Mouse (Mus musculus) limb, embryonic 14.5 days (tissue): Measurements from ENCODE around the gene Sh3d19. TPM values are rescaled to one million over a fixed set of nuclear protein-coding genes. Genes with fewer than 3 reads are reported as not detected.

Source experiments
- ATAC-seq: fragments of 200-750 bp; cut with Nextera tagmentation; 2 replicates; pipeline ENCODE4 v1.8.0; 2017; ENCODE audit warnings: low read depth, moderate number of reproducible peaks, moderate TSS enrichment; ENCODE audit not compliant: low FRiP score
- DNase-seq: peaks from one replicate; pipeline ENCODE4 v3.0.0-alpha.2; 2015; ENCODE audit warnings: low spot score
- H3K27ac ChIP-seq: fragments of 300-500 bp; sonication (generic); replicated peaks from 2 replicates; pipeline ENCODE4 v1.5.1; 2014; ENCODE audit warnings: low read depth, mild to moderate bottlenecking, low read length, moderate library complexity, mixed read lengths
- H3K27me3 ChIP-seq: fragments of 300-500 bp; sonication (generic); 2 replicates; pipeline ENCODE4 v1.6.1; 2014; ENCODE audit warnings: low read length, mixed read lengths; ENCODE audit not compliant: control insufficient read depth, insufficient read depth
- H3K36me3 ChIP-seq: fragments of 300-500 bp; sonication (generic); 2 replicates; pipeline ENCODE4 v1.6.1; 2014; ENCODE audit warnings: mild to moderate bottlenecking, low read length, moderate library complexity, mixed read lengths; ENCODE audit not compliant: control insufficient read depth, insufficient read depth
- H3K4me1 ChIP-seq: fragments of 300-500 bp; sonication (generic); 2 replicates; pipeline ENCODE4 v1.6.1; 2014; ENCODE audit warnings: antibody characterized with exemption, low read length, mixed read lengths; ENCODE audit not compliant: control insufficient read depth, insufficient read depth
- H3K4me2 ChIP-seq: fragments of 300-500 bp; sonication (generic); replicated peaks from 2 replicates; pipeline ENCODE4 v1.6.1; 2014; ENCODE audit warnings: low read depth, mild to moderate bottlenecking, low read length, moderate library complexity; ENCODE audit not compliant: severe bottlenecking
- H3K4me3 ChIP-seq: fragments of 300-500 bp; sonication (generic); replicated peaks from 2 replicates; pipeline ENCODE4 v1.5.1; 2014; ENCODE audit warnings: low read length
- H3K9ac ChIP-seq: fragments of 300-500 bp; sonication (generic); 2 replicates; pipeline ENCODE4 v1.6.1; 2014; ENCODE audit warnings: mild to moderate bottlenecking, low read depth, low read length, moderate library complexity; ENCODE audit not compliant: severe bottlenecking
- H3K9me3 ChIP-seq: fragments of 300-500 bp; sonication (generic); 2 replicates; pipeline ENCODE4 v1.6.1; 2016; ENCODE audit warnings: low read length; ENCODE audit not compliant: control insufficient read depth
- POLR2A ChIP-seq: fragments of 200-500 bp; IDR thresholded peaks from 2 replicates; pipeline ENCODE4 v1.8.0; 2012; ENCODE audit warnings: inconsistent platforms, mild to moderate bottlenecking, moderate library complexity, borderline replicate concordance; ENCODE audit not compliant: insufficient read depth, insufficient read length; ENCODE audit errors: extremely low read depth
- WGBS: fragments of 180-500 bp; shearing (Covaris S2); extraction: QIAGEN DNeasy Blood & Tissue Kit; methylation state at CpG from one replicate; pipeline ENCODE4 v1.1.7; 2014; 5-methylcytosine and 5-hydroxymethylcytosine counted together
- polyA plus RNA-seq, 2 experiments: library from polyadenylated mRNA; depleted of rRNA in 1 of 2; stranded (reverse) in 1 of 2; unstranded in 1 of 2; fragments of >200 nt; fragmentation: Nextera tagmentation in 1 of 2; extraction: Ambion mirVana in 1 of 2; gene quantifications; 2 replicates each; pipeline versions ENCODE4 v1.2.1 to v1.2.3; 2012 to 2014

Sh3d19 gene
- polyA plus RNA-seq, 2 experiments: 29.2 to 33.8 TPM

DNA sequence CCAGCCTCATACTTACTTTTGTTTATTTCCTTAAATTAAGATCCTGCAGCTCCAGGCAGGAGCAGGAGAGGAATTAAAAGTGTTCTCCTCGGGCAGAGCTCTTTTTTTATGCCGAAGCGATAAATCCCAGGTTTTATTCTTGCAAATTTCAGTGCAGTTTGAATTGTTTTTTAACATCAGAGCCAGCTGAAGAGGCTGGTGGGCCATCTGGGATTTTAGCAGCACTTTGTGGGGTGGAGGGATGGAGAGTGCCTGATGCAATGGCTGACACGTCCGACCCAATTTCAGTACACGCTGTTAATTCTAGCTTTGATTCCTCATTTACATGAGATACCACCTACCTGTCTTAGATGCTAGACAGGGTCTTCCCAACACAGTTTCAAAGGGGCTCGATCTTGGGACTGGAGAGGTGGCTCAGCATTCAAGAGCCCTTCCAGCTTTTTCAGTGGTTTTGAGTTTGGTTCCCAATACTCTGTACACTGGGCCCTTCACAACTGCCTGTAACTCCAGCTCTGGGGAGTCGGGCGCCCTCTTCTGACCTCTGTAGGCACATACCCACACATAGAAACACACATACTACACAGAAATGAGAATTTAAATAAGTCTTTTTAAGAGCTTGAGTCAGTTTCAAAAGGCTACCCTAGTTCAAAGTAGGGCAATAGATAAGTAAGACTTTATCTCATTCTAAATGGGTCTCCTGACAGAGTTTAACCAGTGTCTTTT is 76.9 kb downstream of the Sh3d19 start:
- H3K4me2 ChIP-seq: no peak overlapping the region
- peaks cover 4% of the 10 kb centered on the region; the same call in 1 of the 2 replicates for H3K36me3 ChIP-seq
- peaks cover 7% of the 10 kb centered on the region; the same call in 1 of the 2 replicates for H3K9me3 ChIP-seq
- TF ChIP-seq POLR2A: no peak
- no peak overlapping the region for H3K9ac ChIP-seq
- no peaks in the 10 kb centered on the region for H3K27me3 ChIP-seq
- no peak overlapping the region for H3K4me3 ChIP-seq
- no peak overlapping the region for H3K27ac ChIP-seq
- no peak for ATAC-seq
- no peak for DNase-seq
- no peaks in the 10 kb centered on the region for H3K4me1 ChIP-seq
- WGBS: 90% methylated on average over 9 of the region's 9 CpGs

DNA sequence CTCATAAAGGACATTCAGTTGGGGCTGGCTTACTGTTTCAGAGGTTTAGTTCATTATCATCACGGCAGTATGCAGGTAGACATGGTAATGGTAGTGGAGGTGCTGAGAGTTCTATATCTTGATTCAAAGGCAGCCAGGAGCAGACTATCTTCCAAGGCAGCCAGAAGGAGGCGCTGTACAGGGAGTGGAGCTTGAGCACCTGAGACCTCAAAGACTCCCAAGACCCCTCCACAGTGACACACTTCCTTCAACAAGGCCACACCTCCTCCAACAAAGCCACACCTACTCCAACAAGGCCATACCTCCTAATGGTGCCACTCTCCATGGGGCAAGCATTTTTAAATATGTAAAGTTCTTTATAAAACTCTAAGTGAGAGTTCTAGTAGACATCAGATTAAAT is 78.1 kb downstream of the Sh3d19 start:
- Histone ChIP-seq H3K27ac (no peak overlapping the region), H3K9ac (no peak overlapping the region)
- 81% methylated on average over 2 of the region's 2 CpGs for WGBS

DNA sequence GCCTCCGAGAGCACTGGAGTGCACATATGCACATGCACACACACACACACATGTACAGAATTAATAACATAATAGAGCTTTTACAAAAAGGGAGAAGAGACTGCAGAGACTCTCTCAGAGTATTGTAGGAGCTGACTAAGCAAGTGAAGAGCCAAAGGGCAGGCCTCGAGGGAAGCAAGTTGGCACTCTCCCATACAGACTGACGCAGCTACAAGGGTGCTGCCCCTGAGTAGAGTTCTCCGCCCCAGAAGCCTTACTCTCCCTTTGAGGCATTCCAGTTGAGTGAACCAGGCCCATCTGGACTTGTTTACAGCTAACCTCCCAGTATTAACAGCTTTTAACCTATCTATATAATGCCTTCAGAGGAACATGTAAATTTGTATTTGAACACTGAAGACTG is 85.8 kb downstream of the Sh3d19 start:
- no peak for TF ChIP-seq POLR2A
- ATAC-seq: no peak
- Histone ChIP-seq H3K27me3 (no peaks in the 10 kb centered on the region), H3K4me1 (peaks cover 13% of the 10 kb centered on the region; the same call in 1 of the 2 replicates), H3K36me3 (no peaks in the 10 kb centered on the region), H3K9ac (no peak overlapping the region), H3K27ac (no peak overlapping the region), H3K9me3 (no peaks in the 10 kb centered on the region), H3K4me2 (no peak overlapping the region), H3K4me3 (no peak overlapping the region)
- no peak for DNase-seq
- 52% methylated on average over 4 of the region's 4 CpGs for WGBS

More for the DNA sequence above, 78.1 kb downstream of the Sh3d19 start:
- no peak for ATAC-seq
- Histone ChIP-seq H3K9me3 (peaks cover 7% of the 10 kb centered on the region; the same call in 1 of the 2 replicates), H3K36me3 (peaks cover 4% of the 10 kb centered on the region; the same call in 1 of the 2 replicates), H3K4me1 (peaks cover 9% of the 10 kb centered on the region; the same call in 1 of the 2 replicates), H3K4me3 (no peak overlapping the region), H3K4me2 (no peak overlapping the region), H3K27me3 (no peaks in the 10 kb centered on the region)
- no peak for TF ChIP-seq POLR2A
- DNase-seq: no peak

DNA sequence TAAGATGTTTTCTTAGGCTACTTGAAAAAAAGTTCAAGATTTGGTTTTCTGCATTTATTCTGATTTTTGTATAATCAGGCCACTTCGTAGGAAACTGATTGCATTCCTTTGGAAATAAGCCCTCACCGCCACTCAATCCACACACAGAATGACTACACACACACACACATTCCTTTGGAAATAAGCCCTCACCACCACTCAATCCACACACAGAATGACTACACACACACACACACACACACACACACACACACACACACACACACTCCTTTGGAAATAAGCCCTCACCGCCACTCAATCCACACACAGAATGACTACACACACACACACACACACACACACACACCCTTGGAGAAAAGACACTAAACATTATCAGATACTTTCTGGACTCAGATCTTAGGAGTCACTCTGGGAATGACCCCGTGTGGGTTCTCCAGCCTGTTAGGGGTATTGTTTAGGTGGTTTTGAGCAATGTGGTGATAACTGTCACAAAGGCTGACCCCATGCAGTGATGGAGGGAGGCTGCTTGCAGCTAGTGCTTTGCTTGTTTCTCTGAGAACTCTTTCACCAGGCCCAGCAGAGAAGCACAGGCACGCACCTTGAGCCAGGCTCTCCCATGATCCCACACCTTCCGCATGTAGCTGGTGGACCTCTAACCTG is 86.7 kb downstream of the Sh3d19 start:
- Histone ChIP-seq H3K36me3 (no peaks in the 10 kb centered on the region; the same call in 1 of the 2 replicates), H3K9ac (no peak overlapping the region), H3K27me3 (no peaks in the 10 kb centered on the region), H3K27ac (no peak overlapping the region), H3K4me2 (no peak overlapping the region), H3K4me1 (peaks cover 13% of the 10 kb centered on the region; the same call in 1 of the 2 replicates), H3K4me3 (no peak overlapping the region), H3K9me3 (no peaks in the 10 kb centered on the region)
- 76% methylated on average over 6 of the region's 6 CpGs for WGBS
- ATAC-seq (no peak), DNase-seq (no peak)
- TF ChIP-seq POLR2A: no peak

DNA sequence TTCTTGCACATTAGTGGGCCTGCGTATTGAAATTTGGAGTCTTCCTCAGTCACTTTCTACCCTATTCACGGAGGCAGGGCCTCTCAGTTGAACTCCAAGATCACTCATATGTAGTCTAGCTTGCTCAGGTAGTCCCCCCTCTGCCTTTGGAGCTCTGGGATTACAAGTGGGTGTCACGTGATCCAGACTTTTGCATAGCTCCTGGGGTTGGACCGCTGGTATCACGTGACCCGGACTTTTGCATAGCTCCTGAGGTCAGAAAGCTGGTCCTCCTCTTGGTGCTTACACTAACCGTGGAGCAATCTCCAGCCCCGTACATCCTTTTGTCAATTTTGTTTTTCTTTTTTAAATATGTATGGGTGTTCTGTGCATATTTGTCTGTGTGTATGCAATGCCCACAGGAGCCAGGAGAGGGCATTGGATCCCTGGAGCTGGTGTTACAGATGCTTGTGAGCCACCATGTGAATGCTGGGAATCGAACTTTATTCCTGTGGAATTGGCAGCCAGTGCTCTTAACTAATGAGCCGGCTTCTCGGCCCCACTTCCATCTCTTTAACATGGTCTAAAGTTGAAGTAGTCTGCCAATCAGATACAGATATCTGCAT is 98.8 kb downstream of the Sh3d19 start:
- TF ChIP-seq POLR2A: no peak
- WGBS: 86% methylated on average over 11 of the region's 11 CpGs
- Histone ChIP-seq H3K4me3 (no peak overlapping the region), H3K36me3 (no peaks in the 10 kb centered on the region), H3K9me3 (no peaks in the 10 kb centered on the region), H3K27ac (no peak overlapping the region), H3K4me1 (no peaks in the 10 kb centered on the region), H3K27me3 (no peaks in the 10 kb centered on the region), H3K4me2 (no peak overlapping the region), H3K9ac (no peak overlapping the region)
- ATAC-seq (no peak), DNase-seq (no peak)
